Mouse (Mus musculus) cerebellum, adult 2 months (tissue): ENCODE measurements around the gene Sh3bgrl. TPM values are rescaled to one million over a fixed set of nuclear protein-coding genes. Genes with fewer than 3 reads are reported as not detected.

ENCODE experiments used
- DNase-seq, 2 experiments: peaks; one replicate each; pipeline ENCODE4 v3.0.0; 2021
- H3K27ac ChIP-seq: fragments of 200-500 bp; 2 replicates; pipeline ENCODE4 v1.5.1; 2012; ENCODE audit warnings: low read length, control low read depth, inconsistent platforms; ENCODE audit not compliant: insufficient read depth
- H3K27me3 ChIP-seq: fragments of 200-500 bp; 2 replicates; pipeline ENCODE4 v1.6.1; 2012; ENCODE audit warnings: inconsistent platforms, mild to moderate bottlenecking, low read length, moderate library complexity; ENCODE audit not compliant: control insufficient read depth, insufficient read depth
- H3K4me1 ChIP-seq: fragments of 200-500 bp; 2 replicates; pipeline ENCODE4 v1.6.1; 2011; ENCODE audit warnings: low read length; ENCODE audit not compliant: control insufficient read depth, insufficient read depth
- H3K4me3 ChIP-seq: fragments of 200-500 bp; replicated peaks from 2 replicates; pipeline ENCODE3; 2011; ENCODE audit warnings: mild to moderate bottlenecking, low read depth, low read length, control low read depth; ENCODE audit not compliant: insufficient read depth
- CTCF ChIP-seq: fragments of 200-500 bp; IDR thresholded peaks from 2 replicates; pipeline ENCODE4 v1.5.1; 2011; ENCODE audit warnings: low read depth, mild to moderate bottlenecking, control low read depth, low read length, moderate library complexity, borderline replicate concordance; ENCODE audit not compliant: insufficient read depth
- POLR2A ChIP-seq: fragments of 200-500 bp; IDR thresholded peaks from 2 replicates; pipeline ENCODE4 v1.6.1; 2011; ENCODE audit warnings: low read length, control low read depth, borderline replicate concordance; ENCODE audit not compliant: insufficient read depth
- WGBS: fragments of 180-500 bp; shearing (Covaris S2); methylation state at CpG from one replicate; pipeline ENCODE4 v1.1.7; 2018; 5-methylcytosine and 5-hydroxymethylcytosine counted together
- polyA plus RNA-seq: library from polyadenylated mRNA; depleted of rRNA; stranded (reverse); fragments of >200 nt; gene quantifications from 2 replicates; pipeline ENCODE4 v1.2.3, GENCODE M21; 2012

The Sh3bgrl gene
- polyA plus RNA-seq, 1 experiment: 30.1 TPM

- WGBS: 85% methylated on average over 1 of the region's 1 CpGs
These were observed 3.3 kb downstream of the Sh3bgrl start for GRCm38 (mm10) chrX:109098511-109098910.

GRCm38 (mm10) chrX:109100441-109100840 is 5.3 kb downstream of the Sh3bgrl start:
- no peak for DNase-seq
- Histone ChIP-seq H3K4me3 (no peak overlapping the region), H3K27me3 (no peaks in the 10 kb centered on the region), H3K27ac (no peak overlapping the region), H3K4me1 (no peaks in the 10 kb centered on the region)
- TF ChIP-seq CTCF (no peak), POLR2A (no peak)
- 91% methylated on average over 2 of the region's 2 CpGs for WGBS

More at GRCm38 (mm10) chrX:109098511-109098910, 3.3 kb downstream of the Sh3bgrl start:
- H3K4me1 ChIP-seq: no peaks in the 10 kb centered on the region
- TF ChIP-seq CTCF (no peak), POLR2A (no peak)
- no peak overlapping the region for H3K27ac ChIP-seq
- H3K27me3 ChIP-seq: no peaks in the 10 kb centered on the region
- DNase-seq: no peak
- H3K4me3 ChIP-seq: no peak overlapping the region

DNA sequence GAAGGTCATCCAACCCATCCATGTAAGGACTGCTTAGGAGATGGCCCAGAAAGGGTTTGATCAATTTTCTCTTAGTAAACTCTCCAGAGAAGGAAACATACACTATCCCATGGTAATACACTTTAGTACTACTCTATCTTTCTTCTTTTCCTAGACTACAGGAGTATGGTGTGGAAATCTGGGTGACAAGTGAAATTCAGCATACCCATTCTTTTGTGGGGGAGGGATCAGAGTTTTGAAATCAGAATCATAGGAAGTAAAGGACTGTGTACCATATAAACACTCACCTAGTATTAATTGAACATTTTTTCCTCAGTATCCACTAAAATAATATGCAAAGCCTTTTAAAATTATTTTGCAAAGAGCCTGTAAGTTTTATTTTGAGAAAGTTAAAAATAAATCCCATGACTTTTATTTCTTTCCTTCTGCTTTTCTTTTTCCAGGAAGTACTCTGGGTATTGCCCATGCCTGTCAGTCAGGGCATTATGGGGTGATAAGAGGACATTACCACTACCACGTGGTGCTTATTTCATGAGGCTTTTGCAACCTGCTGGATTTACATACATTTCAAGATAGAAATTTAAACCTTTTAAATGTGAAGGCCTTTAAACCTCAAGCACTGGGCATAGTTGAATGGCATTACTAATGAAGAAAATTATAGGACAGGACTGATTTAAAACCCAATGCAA is 13.1 kb downstream of the Sh3bgrl start:
- no peak for TF ChIP-seq POLR2A
- TF ChIP-seq CTCF: no peak
- Histone ChIP-seq H3K4me3 (no peak overlapping the region), H3K27me3 (no peaks in the 10 kb centered on the region), H3K4me1 (no peaks in the 10 kb centered on the region), H3K27ac (no peak overlapping the region)
- 44% methylated on average over 1 of the region's 1 CpGs for WGBS
- DNase-seq: no peak

- Histone ChIP-seq H3K27me3 (no peaks in the 10 kb centered on the region), H3K4me3 (no peak overlapping the region), H3K27ac (no peak overlapping the region), H3K4me1 (no peaks in the 10 kb centered on the region)
- no peak for TF ChIP-seq CTCF
- TF ChIP-seq POLR2A: no peak
- WGBS: 89% methylated on average over 1 of the region's 1 CpGs
- no peak for DNase-seq
These were observed 17.7 kb downstream of the Sh3bgrl start for GRCm38 (mm10) chrX:109112885-109113284.

- Histone ChIP-seq H3K27me3 (no peaks in the 10 kb centered on the region), H3K4me3 (no peak overlapping the region), H3K27ac (no peak overlapping the region), H3K4me1 (no peaks in the 10 kb centered on the region)
- no peak for DNase-seq
- WGBS: 37% methylated on average over 7 of the region's 7 CpGs
- no peak for TF ChIP-seq CTCF
- TF ChIP-seq POLR2A: no peak
These were observed 18.5 kb downstream of the Sh3bgrl start for GRCm38 (mm10) chrX:109113401-109114280.

GRCm38 (mm10) chrX:109119829-109120826 is 25.0 kb downstream of the Sh3bgrl start:
- DNase-seq: no peak
- TF ChIP-seq CTCF (no peak), POLR2A (no peak)
- H3K4me3 ChIP-seq: no peak overlapping the region
- H3K4me1 ChIP-seq: peaks cover 4% of the 10 kb centered on the region; the same call in 1 of the 2 replicates
- no peaks in the 10 kb centered on the region for H3K27me3 ChIP-seq
- H3K27ac ChIP-seq: no peak overlapping the region
- WGBS: 40% methylated on average over 14 of the region's 14 CpGs

DNA sequence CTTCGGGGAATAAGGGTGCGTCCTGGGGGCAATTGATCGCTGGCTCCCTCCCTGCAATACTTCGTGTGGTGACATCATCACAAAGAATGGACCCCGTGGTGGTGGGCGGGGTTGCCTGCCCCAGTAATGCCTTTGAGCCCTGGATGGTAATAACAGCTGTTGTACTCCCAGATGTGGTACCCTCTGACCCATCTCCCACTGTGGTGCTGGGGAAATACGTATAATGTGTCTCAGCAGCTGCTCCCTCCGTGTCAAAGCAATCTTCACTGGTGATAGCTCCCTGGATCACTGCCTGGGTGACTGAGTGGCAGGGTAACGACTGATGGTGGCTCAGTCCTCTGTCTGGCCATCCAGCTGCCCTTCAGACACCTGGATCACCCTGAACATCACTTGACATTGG is 26.0 kb downstream of the Sh3bgrl start:
- peaks cover 4% of the 10 kb centered on the region; the same call in 1 of the 2 replicates for H3K4me1 ChIP-seq
- H3K4me3 ChIP-seq: no peak overlapping the region
- 34% methylated on average over 9 of the region's 9 CpGs for WGBS
- TF ChIP-seq CTCF: no peak
- H3K27me3 ChIP-seq: no peaks in the 10 kb centered on the region
- H3K27ac ChIP-seq: no peak overlapping the region
- DNase-seq: no peak
